Mouse (Mus musculus): Measurements from ENCODE around the gene Dera.
"Not testable (repeated sequence)": the region's sequence is repeated elsewhere in the genome, so short reads cannot be mapped to it uniquely, and the experiment has no call there.

The Dera gene

DNA sequence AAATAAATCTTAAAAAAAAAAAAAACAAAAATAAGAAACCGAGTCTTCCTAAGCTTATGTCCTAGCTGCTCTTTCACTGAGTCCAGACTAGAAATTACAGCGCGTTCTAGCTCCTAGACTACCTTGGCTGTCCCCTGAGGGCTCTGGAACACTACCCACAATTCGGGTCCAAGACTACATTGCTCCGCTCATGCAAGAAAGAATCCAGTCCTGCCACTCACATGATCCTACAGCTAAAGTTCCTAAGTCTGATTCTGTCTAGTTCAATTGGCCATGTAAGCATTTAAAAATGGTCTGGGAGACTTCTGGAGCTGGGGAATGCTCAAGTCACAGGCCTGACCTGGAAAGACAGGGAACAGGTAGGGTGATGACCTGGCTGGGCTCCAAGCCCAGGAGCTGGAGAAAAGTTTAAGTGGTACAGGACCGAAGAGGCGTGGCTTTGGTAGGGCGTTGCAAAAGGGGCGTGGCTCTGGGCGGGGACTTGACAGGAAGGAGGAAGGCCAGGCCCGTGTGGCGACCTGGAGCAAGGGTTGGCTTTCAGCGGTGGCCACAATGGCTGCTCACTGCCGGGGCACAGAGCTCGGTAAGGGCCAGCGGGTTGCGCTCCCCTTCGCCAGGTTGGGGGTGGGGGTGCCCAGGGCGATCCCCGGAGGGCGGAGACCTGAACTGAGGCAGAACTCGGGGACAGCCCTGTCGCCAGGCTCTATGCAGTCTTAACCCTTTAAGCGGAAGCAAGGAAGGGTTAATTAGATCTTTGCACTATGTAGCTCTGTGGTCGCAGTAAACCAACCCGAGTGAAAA lies at the start of gene Dera:
Dera (plus strand) TSS at position 491 of the 801 bp plus-strand sequence.
- peak; percentile 69 for DNase-seq (ENCODE audit: extremely low spot score, low read depth, low spot score)

DNA sequence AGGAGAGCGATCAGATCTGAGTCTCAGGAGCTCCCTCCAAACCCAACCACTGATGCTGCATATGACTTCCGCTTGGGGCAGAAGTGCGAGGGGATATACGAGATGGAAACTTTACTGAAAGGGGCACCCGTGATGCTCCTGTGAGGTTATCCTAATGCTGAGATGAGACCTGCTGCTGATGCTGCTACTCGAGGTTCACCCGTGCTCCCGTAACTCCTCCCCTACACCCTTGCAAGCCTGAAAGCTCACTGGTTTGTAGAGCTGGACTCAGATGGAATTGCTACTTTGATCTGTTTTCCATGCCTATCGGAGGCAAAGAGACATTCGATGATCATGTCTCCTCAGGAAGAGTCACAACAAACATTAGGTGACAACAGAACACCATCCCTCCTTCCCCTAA lies 48.1 kb upstream of the Dera start:
- no peak for DNase-seq (ENCODE audit: extremely low spot score, low read depth, low spot score)

DNA sequence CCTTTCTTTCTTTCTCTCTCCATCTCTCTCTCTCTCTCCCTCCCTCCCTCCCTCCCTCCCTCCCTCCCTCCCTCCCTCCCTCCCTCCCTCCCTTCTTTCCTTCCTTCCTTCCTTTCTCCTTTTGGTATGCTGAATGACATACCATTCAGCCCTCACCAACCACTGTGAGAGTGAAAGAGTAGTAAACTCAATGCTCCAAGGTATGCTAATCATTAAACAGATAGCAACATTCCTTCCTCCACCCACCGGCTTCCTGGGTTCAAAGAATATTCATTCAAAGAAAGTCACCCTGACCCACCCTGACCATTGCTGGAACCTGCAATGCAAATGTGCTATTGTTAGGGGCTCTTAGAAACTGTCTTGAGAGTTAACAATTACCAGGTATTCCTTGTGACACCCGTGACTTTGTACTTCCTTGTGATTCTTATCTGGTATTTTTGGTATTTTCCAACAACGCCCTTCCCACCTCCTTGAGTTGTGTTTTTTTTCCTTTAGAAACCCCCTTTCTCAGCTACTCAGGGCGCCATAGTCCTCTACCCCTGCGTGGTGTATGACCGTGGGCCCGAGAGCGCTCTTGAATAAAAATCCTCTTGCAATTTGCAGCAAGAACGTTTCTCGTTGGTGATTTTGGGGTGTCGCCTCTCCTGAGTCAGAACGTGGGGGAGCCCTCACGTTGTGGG lies 45.5 kb upstream of the Dera start:
- not testable (repeated sequence) for DNase-seq (ENCODE audit: extremely low spot score, low read depth, low spot score)

DNA sequence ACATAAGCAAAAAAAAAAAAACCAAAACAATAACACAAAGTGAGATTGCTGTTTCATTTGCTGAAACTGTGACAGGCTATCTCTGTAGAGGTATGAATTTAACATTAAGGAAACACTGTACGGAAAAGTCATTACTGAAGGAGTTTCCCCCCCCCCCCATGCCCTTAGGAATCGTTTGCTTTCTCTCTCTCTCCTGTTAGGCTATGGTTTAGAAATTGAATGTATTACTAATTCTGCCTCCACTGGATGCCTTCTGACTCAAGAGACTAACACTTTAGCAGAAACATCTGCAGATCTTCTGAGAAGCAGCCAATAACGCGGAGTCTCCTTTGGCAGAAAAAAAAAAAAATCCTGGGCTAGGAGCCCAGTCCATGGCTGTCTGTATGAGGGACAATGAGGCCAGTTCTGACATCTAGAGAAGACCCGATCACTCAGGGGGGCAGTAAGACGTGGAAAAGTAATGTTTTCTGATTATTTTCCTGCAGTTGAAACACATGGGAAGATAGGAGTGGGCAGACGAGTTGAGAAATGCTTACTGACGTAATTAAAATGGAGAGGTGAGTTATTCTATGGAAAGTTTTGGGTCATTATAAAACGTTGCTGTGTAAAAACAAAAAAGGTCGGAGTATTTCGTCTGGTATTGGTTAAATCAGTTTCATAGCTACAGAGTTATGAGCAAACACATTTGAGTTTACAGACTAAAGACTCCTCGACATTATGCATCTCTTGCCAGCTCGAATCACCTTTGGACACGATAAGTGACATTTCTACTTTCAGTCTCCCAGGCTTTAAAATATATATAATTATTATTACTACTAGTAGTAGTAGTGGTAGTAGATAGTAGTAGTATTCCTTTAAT lies 43.9 kb upstream of the Dera start:
- no peak for DNase-seq (ENCODE audit: extremely low spot score, low read depth, low spot score)

DNA sequence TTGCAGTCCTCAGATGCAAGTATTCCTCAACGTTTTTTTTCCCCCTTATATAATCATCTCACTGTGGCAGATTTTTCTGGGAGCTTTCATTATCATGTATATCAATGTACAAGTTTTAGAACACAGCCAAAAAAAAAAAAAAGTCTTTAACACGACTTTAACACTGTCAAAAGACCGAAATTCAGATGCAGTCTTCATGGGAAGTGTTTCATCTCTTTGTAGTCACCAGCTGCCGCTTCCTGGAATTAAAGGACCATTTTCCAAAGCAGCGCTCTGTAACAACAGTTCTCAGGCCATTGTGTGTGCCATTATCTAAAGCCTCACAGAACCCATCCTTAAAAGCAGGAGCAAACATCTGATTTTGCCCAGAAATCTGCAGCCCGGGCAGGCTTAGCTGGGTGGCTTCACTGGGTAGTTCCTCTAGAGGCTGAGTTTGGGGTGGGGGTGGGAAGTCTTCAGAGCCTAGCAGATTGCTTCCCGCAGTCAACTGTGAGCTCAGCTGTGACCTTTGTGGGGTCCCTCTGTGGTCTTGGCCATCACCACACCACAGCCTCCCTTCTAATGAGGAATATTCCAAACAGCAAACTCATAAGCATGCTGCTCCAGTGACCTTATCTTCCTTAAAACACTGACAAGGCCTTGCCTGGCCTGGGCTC lies 41.6 kb upstream of the Dera start:
- no peak for DNase-seq (ENCODE audit: extremely low spot score, low read depth, low spot score)

DNA sequence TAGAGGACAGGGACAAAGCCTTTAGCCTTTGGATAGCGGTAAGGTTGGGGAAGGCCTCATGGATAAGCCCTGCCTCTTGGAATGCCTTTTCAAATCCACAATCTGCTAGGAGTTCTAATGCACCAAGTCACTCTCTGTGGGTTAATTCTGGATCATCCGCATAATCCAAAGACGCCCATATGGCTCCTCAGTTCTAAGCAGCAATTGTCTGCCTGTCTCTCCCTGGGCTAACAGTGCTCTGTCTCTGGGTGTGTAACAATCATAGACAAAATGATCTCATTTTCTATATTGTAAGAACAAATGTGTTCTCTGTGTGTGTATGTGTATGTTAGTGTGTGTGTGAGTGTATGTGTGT lies 41.1 kb upstream of the Dera start:
- no peak for DNase-seq (ENCODE audit: extremely low spot score, low read depth, low spot score)

DNA sequence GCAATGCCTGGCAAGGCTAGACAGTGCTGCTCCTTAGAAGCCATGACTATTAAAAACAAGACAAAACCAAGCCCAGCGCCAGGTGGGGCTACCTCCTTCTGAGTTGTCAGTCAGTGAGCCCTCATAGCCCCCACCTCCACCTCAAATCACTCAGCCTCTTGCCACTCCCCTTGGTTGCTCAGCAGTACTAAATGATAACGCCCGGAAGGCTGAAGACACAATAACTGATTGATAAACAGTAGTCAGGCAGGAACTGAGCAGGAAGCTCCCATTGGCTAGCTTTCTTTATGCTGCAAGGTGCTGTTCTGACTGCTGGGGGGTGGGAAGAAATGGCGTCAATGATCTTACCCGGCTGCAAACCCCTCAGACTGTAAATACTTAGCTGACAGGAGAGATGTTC lies 37.5 kb upstream of the Dera start:
- no peak for DNase-seq (ENCODE audit: extremely low spot score, low read depth, low spot score)

DNA sequence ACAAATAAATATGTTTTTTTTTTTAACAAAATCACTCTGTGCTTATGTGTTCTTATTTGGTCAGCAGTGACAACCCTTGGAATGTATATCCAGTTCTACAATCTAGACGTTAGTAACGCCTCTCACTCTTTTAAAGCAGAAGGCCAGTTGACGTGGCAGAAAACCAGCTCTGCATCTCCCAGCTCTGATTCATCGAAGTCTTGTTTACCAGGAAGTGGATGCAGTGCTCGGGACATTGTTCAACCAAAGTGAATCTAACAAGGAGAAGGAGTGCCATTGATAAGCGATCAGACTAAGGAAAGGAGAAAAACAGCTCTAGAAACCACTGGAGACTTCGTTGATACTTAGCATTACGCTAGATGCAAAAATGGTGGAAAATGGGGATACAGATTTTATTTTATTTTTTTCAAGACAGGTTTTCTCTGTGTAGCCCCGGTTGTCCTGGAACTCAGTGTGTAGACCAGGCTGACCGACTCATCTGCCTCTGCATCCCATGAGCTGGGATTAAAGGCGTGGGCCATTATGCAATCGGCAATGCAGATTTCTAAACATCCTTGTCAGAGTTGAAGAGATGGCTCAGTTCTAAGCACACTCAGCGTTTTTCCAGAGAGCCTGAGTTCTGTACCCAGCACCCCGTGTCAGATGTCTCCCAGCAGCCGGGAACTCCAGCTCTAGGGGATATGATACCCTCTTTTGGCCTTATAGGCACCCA lies 32.0 kb upstream of the Dera start:
- no peak for DNase-seq (ENCODE audit: extremely low spot score, low read depth, low spot score)

DNA sequence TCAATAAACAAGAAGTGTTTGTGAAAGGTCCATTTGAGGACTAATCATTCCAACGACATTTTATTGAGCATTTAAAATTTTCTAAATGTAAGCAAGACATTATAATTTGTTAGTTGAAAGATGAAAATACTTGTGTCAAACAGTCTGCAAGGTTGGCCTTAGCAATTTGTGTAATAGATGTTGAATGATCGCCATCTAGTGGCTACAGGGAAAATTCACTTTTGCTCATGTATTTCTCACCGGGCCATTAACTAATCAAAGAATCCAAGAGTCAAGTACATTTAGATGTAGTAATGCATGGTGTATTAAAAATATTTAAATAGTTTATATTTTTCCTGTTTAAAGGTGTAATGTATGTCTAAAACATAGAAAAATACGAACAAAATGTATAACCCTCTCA lies 30.4 kb upstream of the Dera start:
- DNase-seq (ENCODE audit: extremely low spot score, low read depth, low spot score): peak; percentile 60

DNA sequence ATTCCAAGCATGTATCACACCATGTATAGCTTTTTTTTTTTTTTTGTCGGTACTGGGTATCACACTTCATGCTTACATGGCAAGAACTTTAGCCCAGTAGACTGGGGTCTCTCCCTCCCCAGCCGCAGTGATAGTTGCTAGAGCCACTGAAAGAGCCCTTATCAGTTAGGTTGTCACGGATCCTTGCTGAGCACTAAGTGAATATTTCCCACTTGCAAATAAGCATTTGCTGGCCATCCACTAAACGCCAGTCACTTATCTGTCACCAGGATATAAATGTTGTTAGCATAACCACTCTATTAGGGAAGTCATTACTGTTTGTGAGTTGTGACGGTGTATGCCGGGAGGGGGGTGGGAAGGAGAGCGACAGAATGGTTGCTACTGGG lies 19.9 kb upstream of the Dera start:
- DNase-seq (ENCODE audit: extremely low spot score, low read depth, low spot score): no peak

DNA sequence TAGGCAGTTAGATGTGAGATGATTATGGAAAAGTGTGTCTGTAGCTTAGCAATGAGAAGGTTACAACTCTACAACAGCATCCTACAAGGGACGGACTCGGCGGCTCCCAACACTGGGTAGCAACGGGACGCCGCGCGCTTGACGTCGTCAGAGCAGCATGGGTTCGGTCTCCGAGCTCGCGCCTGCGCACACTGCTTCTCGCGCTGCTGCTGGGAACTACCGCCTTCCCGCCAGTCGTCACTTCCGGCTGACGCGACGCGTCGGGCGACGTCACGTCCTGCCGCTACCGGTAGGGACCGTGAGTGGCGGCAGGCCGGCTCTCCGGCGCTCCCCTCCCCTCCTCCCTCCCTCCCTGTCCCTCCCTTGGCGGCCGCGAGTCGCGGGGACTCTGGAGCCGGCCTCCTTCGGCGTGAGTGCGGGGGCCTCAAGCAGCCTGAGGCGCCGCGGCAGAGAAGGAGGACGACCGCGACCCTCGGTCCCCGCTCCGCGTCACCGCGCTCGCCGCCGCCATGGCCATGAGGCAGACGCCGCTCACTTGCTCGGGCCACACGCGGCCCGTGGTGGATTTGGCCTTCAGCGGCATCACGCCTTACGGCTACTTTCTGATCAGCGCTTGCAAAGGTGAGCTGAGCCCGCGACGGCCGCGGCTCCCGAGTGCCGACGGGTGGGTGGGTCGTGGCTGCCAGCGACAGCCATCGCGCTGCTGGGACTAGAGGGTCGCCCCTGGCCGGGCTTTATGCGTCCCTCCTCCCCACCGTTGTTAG lies 19.3 kb upstream of the Dera start, which contains the start of gene Strap:
Strap (plus strand) TSS at position 233 of the 764 bp plus-strand sequence.
- DNase-seq (ENCODE audit: extremely low spot score, low read depth, low spot score): peak; percentile 79

DNA sequence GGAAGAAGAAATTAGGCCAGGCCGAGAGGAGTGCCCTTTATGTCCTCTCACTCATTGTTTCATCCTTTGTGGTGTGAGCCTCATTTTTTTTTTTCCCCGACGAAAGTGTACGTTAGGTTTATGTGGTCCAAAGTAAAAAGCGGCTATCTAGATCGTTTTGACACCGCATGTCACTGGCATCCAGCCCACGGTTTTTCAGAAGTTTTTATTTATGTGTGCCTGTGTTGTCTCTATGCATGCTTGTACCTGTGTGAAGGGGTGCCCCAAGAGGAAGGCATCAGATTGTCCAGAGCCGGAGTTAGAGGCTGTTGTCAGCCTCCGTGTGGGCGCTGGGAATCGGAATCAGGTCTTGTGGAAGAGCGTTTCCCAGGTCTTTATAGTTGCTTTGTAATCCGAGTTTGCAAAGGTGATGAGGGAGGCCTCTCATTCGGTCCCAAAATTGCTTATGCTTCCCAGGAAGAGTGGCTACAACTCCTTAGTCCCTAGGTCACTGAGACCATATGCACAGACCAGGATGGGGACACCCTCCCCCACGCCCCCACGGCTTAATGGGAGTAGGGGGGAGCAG lies 18.6 kb upstream of the Dera start:
- DNase-seq (ENCODE audit: extremely low spot score, low read depth, low spot score): no peak

DNA sequence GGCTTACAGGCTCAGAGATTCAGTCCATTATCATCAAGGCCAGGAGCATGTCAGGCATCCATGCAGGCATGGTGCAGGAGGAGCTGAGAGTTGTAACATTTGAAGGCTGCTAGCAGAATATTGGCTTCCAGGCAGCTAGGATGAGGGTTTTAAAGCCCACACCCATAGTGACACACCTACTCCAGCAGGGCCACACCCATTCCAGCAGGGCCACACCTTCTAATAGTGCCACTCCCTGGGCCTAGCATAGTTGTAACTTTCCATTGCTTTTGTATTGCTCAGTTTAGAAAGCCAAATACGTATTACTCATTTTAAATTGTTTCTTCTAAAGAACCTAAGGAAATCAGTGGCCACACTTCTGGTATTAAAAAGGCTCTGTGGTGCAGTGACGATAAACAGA lies 13.4 kb upstream of the Dera start:
- DNase-seq (ENCODE audit: extremely low spot score, low read depth, low spot score): no peak

DNA sequence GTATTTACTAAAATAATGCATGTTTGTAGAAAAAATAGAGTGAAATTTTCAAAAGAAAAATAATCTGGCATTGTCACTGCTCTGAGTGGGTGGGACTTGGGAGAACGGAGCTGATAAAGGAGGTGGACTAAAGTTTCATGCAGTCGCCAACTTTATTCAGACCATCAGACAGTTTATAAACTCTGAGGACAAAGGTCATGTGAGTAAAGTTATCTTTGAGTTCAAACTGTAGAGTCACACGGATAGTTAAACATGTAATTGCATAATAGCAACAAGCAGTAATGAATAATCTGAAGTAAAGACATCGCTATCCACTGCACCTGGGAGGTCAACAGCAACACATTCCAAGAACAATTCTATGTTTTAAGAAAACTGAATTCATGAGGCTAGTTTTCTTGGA lies 9.6 kb upstream of the Dera start:
- no peak for DNase-seq (ENCODE audit: extremely low spot score, low read depth, low spot score)

DNA sequence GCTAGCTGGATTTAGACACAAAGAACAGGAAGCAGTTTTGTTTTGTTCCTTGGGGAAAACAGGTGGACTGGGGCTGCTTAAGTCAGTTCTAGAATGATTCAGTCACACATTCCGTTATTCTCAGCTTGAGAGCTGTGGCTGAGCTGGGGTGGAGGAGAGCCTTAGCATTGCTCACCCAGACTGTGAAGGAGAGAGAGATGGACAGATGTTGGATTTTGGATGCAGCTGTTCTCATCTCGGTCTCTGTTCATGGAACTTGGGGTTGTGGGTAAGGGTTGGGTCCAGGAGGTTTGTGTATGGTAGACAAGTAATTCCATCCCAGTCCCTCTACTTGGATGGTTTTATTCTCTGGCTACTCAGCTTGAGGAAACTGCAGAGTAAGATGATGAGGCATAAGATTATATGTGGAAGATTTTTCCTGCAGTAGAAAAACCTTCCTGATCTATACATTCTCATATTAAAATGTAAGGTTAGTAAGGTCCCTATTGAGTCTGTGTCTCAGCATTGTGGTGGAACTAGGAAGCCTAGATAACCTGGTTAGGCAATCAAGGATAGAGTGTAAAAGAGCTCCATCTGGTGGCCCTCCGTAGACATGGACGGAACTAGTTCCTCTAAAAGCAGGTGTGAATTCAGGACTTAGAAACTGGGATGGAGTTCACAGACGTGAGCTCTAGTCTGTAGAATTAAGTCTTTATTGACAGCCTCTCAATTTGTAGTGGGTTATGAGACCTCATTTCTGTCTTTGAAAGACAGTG lies 7.0 kb upstream of the Dera start:
- DNase-seq (ENCODE audit: extremely low spot score, low read depth, low spot score): no peak

DNA sequence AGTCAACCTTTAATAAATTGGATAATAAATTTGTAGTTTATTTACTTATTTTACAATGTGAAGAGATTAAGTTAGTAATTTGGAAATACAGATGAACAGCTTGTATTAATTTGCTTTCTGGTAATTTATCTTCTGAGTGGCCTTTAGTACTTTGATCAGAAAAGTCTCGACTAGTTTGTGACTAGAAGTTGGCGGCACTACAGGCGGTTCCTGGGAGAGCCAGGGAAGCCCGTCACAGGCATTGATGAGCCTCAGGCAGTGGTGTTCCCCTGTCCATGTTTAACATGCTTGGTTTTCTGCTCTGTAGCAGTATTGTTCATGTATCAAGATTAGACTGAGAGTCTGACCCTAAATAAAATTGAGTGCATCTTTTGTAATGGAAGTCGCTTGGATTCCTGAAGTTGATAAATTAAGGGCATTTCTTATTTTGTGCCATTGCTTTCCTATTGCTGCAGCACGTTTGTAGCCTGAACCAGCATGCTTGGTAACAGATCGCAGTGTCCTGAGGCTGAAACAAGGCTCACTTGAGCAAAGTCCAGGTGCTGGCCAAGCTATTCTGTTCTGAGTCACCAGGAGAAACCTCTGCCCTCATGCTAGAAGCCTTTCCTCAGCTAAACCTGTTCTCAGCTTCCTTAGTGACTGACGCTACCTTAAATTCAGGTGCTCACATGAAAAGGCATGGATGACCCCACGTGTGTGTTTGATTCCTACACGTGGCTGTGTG lies 2.6 kb upstream of the Dera start:
- DNase-seq (ENCODE audit: extremely low spot score, low read depth, low spot score): no peak

DNA sequence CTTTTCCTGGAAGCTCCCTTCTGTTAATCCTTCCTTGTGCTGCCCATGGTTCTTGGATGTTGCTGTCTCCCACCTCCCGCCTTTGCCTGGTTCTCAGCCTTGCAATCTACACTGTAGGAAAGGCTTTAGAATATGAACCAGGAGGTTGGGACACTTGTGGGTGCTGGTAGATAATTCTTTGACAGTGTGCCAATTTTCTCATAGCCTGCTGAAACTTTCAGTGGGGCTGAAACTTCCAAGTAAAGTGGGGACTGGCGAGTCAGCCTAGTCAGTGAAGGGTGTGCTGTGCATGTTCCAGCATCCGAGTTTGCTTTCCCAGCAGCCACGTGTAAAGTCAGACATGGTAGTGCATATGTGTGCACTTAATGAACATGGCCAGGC lies 2.1 kb upstream of the Dera start:
- no peak for DNase-seq (ENCODE audit: extremely low spot score, low read depth, low spot score)

DNA sequence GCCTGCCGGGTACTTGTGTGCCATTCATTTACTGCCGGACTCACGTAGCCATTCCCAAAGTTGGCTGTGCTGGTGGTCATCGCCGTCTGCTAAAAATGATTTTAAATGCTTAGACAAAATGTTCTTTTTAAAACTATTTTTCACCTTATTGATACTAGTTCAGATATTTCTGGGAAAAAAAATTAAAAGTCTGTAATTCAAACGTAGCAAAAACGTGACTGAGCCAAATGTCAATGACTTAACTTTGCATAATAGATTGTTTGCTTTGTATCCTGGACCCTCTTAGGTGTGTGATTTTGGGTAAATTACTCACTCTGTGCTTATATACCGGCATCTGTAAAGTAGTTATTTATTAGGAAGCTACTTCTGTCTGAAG lies 499 bp downstream of the Dera start:
- no peak for DNase-seq (ENCODE audit: extremely low spot score, low read depth, low spot score)

All from hindlimb bud, embryonic 11.5 days (tissue).